Mouse (Mus musculus) liver, postnatal 0 days (tissue): ENCODE measurements around the gene Clns1a.

Source experiments
- CTCF ChIP-seq: sonication (generic); IDR thresholded peaks from 2 replicates; pipeline ENCODE4 v1.5.1; 2016; ENCODE audit warnings: antibody characterized with exemption, low read depth
- EP300 ChIP-seq: IDR thresholded peaks from 2 replicates; pipeline ENCODE4 v1.6.1; 2016; ENCODE audit warnings: antibody characterized with exemption, low read depth, mild to moderate bottlenecking

- TF ChIP-seq CTCF (no peak), EP300 (no peak)
These were observed 39.5 kb downstream of the Clns1a start for GRCm38 (mm10) chr7:97735886-97736420.
